Mouse (Mus musculus) erythroblast, embryonic 14.5 days (primary cell): ENCODE measurements around the gene Ppp2r5a.

Experiments
- GATA1 ChIP-seq: IDR thresholded peaks from 2 replicates; pipeline ENCODE4 v1.6.1; 2012; ENCODE audit warnings: low read length, inconsistent platforms, mixed read lengths
- TAL1 ChIP-seq: IDR thresholded peaks from 3 replicates; pipeline ENCODE4 v1.6.1; 2012; ENCODE audit warnings: low read length, inconsistent platforms, mixed read lengths

- TF ChIP-seq TAL1 (no peak), GATA1 (no peak)
These were observed 25.0 kb downstream of the Ppp2r5a start for GRCm38 (mm10) chr1:191378080-191378479.
